ENCODE assay signal across 23 mouse cellular contexts in the genomic region with DNA sequence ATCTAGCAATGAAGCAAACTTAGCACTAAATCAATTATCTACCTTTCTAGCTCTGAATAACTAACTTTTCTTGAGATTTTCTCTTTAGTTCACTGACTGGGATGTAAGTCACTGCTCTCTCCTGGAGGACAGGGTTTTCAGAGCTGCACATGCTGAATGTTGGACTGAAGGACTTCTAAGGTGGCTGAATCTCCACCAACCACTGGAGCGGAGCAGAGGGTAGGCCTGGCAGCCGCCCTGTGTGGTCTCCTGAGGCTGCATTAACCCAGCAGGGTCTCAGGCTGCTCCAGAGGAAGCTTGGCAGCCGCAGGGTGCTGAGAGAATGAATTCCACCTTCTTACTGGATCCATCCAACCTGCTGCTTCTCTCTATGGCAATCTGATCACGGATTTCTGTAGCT.
"Had no signal": no experiment of that assay in that cellular context is flagged by ENCODE, and none has a peak within 500 bp of the region (broad histone marks: within the 10 kb centered on the region; RNA-seq: fewer than 3 reads in every experiment).

No protein-coding gene starts in this region.

- DNase-seq: cerebellum, adult 9-11 months; cerebellum, postnatal 10 days; cerebellum, postnatal 14 days; cerebellum, postnatal 25 days; cerebellum, postnatal 36 days; embryo, embryonic 11 days; forebrain, postnatal 0 days; gastrocnemius, adult 2 months; gastrocnemius, postnatal 10 days; gastrocnemius, postnatal 14 days; gastrocnemius, postnatal 25 days; gastrocnemius, postnatal 36 days; heart, adult 11 months; heart, adult 18-20 months; heart, adult 2 months had no signal

- ATAC-seq: forebrain, embryonic 13.5 days; forebrain, embryonic 14.5 days; forebrain, embryonic 15.5 days; forebrain, embryonic 16.5 days; forebrain, postnatal 0 days had no signal

- H3K27me3 ChIP-seq: embryonic facial prominence, embryonic 12.5 days; embryonic facial prominence, embryonic 13.5 days; embryonic facial prominence, embryonic 15.5 days; forebrain, embryonic 12.5 days; forebrain, embryonic 13.5 days; forebrain, embryonic 15.5 days had no signal
